Mouse (Mus musculus): ENCODE data around the gene Mfsd4b4. TPM values are rescaled to one million over a fixed set of nuclear protein-coding genes. Genes with fewer than 3 reads are reported as not detected.
"Not testable (repeated sequence)": the region's sequence is repeated elsewhere in the genome, so short reads cannot be mapped to it uniquely, and the experiment has no call there.

Gene Mfsd4b4
- 6.1 and 6.8 TPM in 2 replicates for polyA plus RNA-seq (2016; fragmentation: Nextera tagmentation; extraction: Ambion mirVana)

- Histone ChIP-seq H3K36me3 (no peaks in the 10 kb centered on the region), H3K4me2 (replicated peaks) (peak within 1 kb of the TSS; percentile 72), H3K9ac (peak within 1 kb of the TSS; percentile 75), H3K9me3 (no peaks in the 10 kb centered on the region), H3K27me3 (no peaks in the 10 kb centered on the region), H3K27ac (peak within 1 kb of the TSS; percentile 74), H3K4me3 (peak within 1 kb of the TSS; percentile 55), H3K4me1 (no peaks in the 10 kb centered on the region)
- under 1% methylated on average over 40 of the region's 41 CpGs for WGBS
- peak; percentile 96 for ATAC-seq (ENCODE audit: insufficient number of reproducible peaks, insufficient read depth, low FRiP score, low TSS enrichment)
Measured at GRCm38 (mm10) chr10:39898874-39899371, at the start of gene Mfsd4b4. Mfsd4b4 (minus strand) TSS chr10:39899238.

- H3K27me3 ChIP-seq; H3K27ac ChIP-seq; ATAC-seq (ENCODE audit: insufficient number of reproducible peaks, insufficient read depth, low FRiP score, low TSS enrichment); H3K36me3 ChIP-seq; H3K9me3 ChIP-seq; H3K4me1 ChIP-seq; H3K4me2 ChIP-seq (replicated peaks); H3K4me3 ChIP-seq; H3K9ac ChIP-seq: not testable (repeated sequence)
- WGBS: 37% methylated on average over 3 of the region's 3 CpGs
Measured at GRCm38 (mm10) chr10:39947195-39947594, 48.2 kb upstream of the Mfsd4b4 start.

GRCm38 (mm10) chr10:39936553-39936952, 37.5 kb upstream of the Mfsd4b4 start:
- 69% methylated on average over 7 of the region's 7 CpGs for WGBS

GRCm38 (mm10) chr10:39926616-39927139, 27.6 kb upstream of the Mfsd4b4 start, which contains the start of gene Mfsd4b2:
Mfsd4b2 (minus strand) TSS chr10:39926923.
- WGBS: 1% methylated on average over 32 of the region's 41 CpGs
- ATAC-seq (ENCODE audit: insufficient number of reproducible peaks, insufficient read depth, low FRiP score, low TSS enrichment): peak; percentile 77; the same call in 1 of the 2 replicates
- peak within 1 kb of the TSS; percentile 57 for H3K9ac ChIP-seq
- no peaks in the 10 kb centered on the region for H3K9me3 ChIP-seq
- peak within 1 kb of the TSS; percentile 89 for H3K4me2 ChIP-seq (replicated peaks)
- H3K4me3 ChIP-seq: peak within 1 kb of the TSS; percentile 46
- no peaks in the 10 kb centered on the region for H3K4me1 ChIP-seq
- no peak within 1 kb of the TSS for H3K27ac ChIP-seq
- peaks cover 18% of the 10 kb centered on the region for H3K27me3 ChIP-seq
- H3K36me3 ChIP-seq: no peaks in the 10 kb centered on the region

More at GRCm38 (mm10) chr10:39936553-39936952, 37.5 kb upstream of the Mfsd4b4 start:
- no peaks in the 10 kb centered on the region for H3K27me3 ChIP-seq
- no peak overlapping the region for H3K27ac ChIP-seq
- no peak overlapping the region for H3K4me2 ChIP-seq (replicated peaks)
- H3K9ac ChIP-seq: no peak overlapping the region
- H3K9me3 ChIP-seq: no peaks in the 10 kb centered on the region
- H3K36me3 ChIP-seq: no peaks in the 10 kb centered on the region
- no peak overlapping the region for H3K4me3 ChIP-seq
- no peaks in the 10 kb centered on the region for H3K4me1 ChIP-seq
- no peak for ATAC-seq (ENCODE audit: insufficient number of reproducible peaks, insufficient read depth, low FRiP score, low TSS enrichment)

- H3K4me3 ChIP-seq; H3K27ac ChIP-seq; ATAC-seq (ENCODE audit: insufficient number of reproducible peaks, insufficient read depth, low FRiP score, low TSS enrichment); H3K4me2 ChIP-seq (replicated peaks); H3K9me3 ChIP-seq; H3K36me3 ChIP-seq; H3K9ac ChIP-seq; H3K4me1 ChIP-seq: not testable (repeated sequence)
- 72% methylated on average over 8 of the region's 8 CpGs for WGBS
- peaks cover 18% of the 10 kb centered on the region for H3K27me3 ChIP-seq
Measured at GRCm38 (mm10) chr10:39924556-39924955, 25.5 kb upstream of the Mfsd4b4 start.

GRCm38 (mm10) chr10:39912616-39913015, 13.6 kb upstream of the Mfsd4b4 start:
- Histone ChIP-seq H3K4me2 (replicated peaks) (no peak overlapping the region), H3K4me1 (no peaks in the 10 kb centered on the region), H3K27ac (no peak overlapping the region), H3K27me3 (no peaks in the 10 kb centered on the region), H3K9me3 (no peaks in the 10 kb centered on the region), H3K4me3 (no peak overlapping the region), H3K9ac (no peak overlapping the region), H3K36me3 (no peaks in the 10 kb centered on the region)
- no peak for ATAC-seq (ENCODE audit: insufficient number of reproducible peaks, insufficient read depth, low FRiP score, low TSS enrichment)

GRCm38 (mm10) chr10:39908768-39909441, 9.9 kb upstream of the Mfsd4b4 start:
- Histone ChIP-seq H3K4me1 (no peaks in the 10 kb centered on the region), H3K4me3 (no peak overlapping the region), H3K9ac (no peak overlapping the region), H3K4me2 (replicated peaks) (no peak overlapping the region), H3K36me3 (no peaks in the 10 kb centered on the region), H3K9me3 (no peaks in the 10 kb centered on the region), H3K27ac (no peak overlapping the region), H3K27me3 (no peaks in the 10 kb centered on the region)
- WGBS: 69% methylated on average over 13 of the region's 13 CpGs
- ATAC-seq (ENCODE audit: insufficient number of reproducible peaks, insufficient read depth, low FRiP score, low TSS enrichment): no peak

- no peaks in the 10 kb centered on the region for H3K4me1 ChIP-seq
Measured at GRCm38 (mm10) chr10:39906799-39907658, 8.0 kb upstream of the Mfsd4b4 start.

GRCm38 (mm10) chr10:39904191-39904590, 5.2 kb upstream of the Mfsd4b4 start:
- no peak for ATAC-seq (ENCODE audit: insufficient number of reproducible peaks, insufficient read depth, low FRiP score, low TSS enrichment)
- H3K27ac ChIP-seq: no peak overlapping the region
- H3K4me1 ChIP-seq: no peaks in the 10 kb centered on the region
- no peak overlapping the region for H3K9ac ChIP-seq
- H3K36me3 ChIP-seq: no peaks in the 10 kb centered on the region
- H3K4me3 ChIP-seq: no peak overlapping the region
- H3K9me3 ChIP-seq: no peaks in the 10 kb centered on the region
- H3K4me2 ChIP-seq (replicated peaks): no peak overlapping the region
- WGBS: 74% methylated on average over 3 of the region's 3 CpGs
- H3K27me3 ChIP-seq: no peaks in the 10 kb centered on the region

More at GRCm38 (mm10) chr10:39906799-39907658, 8.0 kb upstream of the Mfsd4b4 start:
- Histone ChIP-seq H3K4me3 (no peak overlapping the region), H3K27ac (no peak overlapping the region), H3K27me3 (no peaks in the 10 kb centered on the region), H3K36me3 (no peaks in the 10 kb centered on the region), H3K9ac (no peak overlapping the region), H3K4me2 (replicated peaks) (no peak overlapping the region), H3K9me3 (no peaks in the 10 kb centered on the region)
- no peak for ATAC-seq (ENCODE audit: insufficient number of reproducible peaks, insufficient read depth, low FRiP score, low TSS enrichment)
- WGBS: 81% methylated on average over 10 of the region's 10 CpGs

- H3K9ac ChIP-seq: no peak overlapping the region
- no peaks in the 10 kb centered on the region for H3K9me3 ChIP-seq
- no peak overlapping the region for H3K4me2 ChIP-seq (replicated peaks)
- no peak for ATAC-seq (ENCODE audit: insufficient number of reproducible peaks, insufficient read depth, low FRiP score, low TSS enrichment)
- WGBS: 80% methylated on average over 5 of the region's 5 CpGs
- H3K27ac ChIP-seq: no peak overlapping the region
- H3K36me3 ChIP-seq: no peaks in the 10 kb centered on the region
- no peaks in the 10 kb centered on the region for H3K4me1 ChIP-seq
- H3K27me3 ChIP-seq: no peaks in the 10 kb centered on the region
- no peak overlapping the region for H3K4me3 ChIP-seq
Measured at GRCm38 (mm10) chr10:39896503-39896902, 2.5 kb downstream of the Mfsd4b4 start.

GRCm38 (mm10) chr10:39893702-39894697, 5.0 kb downstream of the Mfsd4b4 start:
- Histone ChIP-seq H3K36me3 (no peaks in the 10 kb centered on the region), H3K27me3 (no peaks in the 10 kb centered on the region), H3K4me3 (no peak overlapping the region), H3K27ac (no peak overlapping the region), H3K4me1 (no peaks in the 10 kb centered on the region), H3K9me3 (no peaks in the 10 kb centered on the region), H3K9ac (no peak overlapping the region), H3K4me2 (replicated peaks) (no peak overlapping the region)
- WGBS: 72% methylated on average over 11 of the region's 11 CpGs
- ATAC-seq (ENCODE audit: insufficient number of reproducible peaks, insufficient read depth, low FRiP score, low TSS enrichment): no peak

All from embryonic facial prominence, embryonic 12.5 days (tissue).